Mouse (Mus musculus) liver, embryonic 14.5 days (tissue): Measurements from ENCODE around the gene Defb39.

ENCODE experiments used
- CTCF ChIP-seq: IDR thresholded peaks from 2 replicates; pipeline ENCODE4 v1.5.1; 2016; ENCODE audit warnings: antibody characterized with exemption, low read depth, control low read depth
- EP300 ChIP-seq: IDR thresholded peaks from 2 replicates; pipeline ENCODE4 v1.6.1; 2016; ENCODE audit warnings: antibody characterized with exemption, low read depth

- TF ChIP-seq CTCF (no peak), EP300 (no peak)
These were observed 1.4 kb upstream of the Defb39 start for GRCm38 (mm10) chr8:19066013-19066412.
